Mouse (Mus musculus) hindbrain, embryonic 13.5 days (tissue): ENCODE data around the gene Fam110a. TPM values are rescaled to one million over a fixed set of nuclear protein-coding genes. Genes with fewer than 3 reads are reported as not detected.

Experiments
- ATAC-seq: fragments of 200-750 bp; cut with Nextera tagmentation; 2 replicates; pipeline ENCODE4 v1.8.0; 2017; ENCODE audit warnings: moderate TSS enrichment; ENCODE audit not compliant: low FRiP score
- H3K27ac ChIP-seq: fragments of 300-500 bp; sonication (generic); 2 replicates; pipeline ENCODE4 v1.5.1; 2015; ENCODE audit warnings: inconsistent platforms, mild to moderate bottlenecking, moderate library complexity
- H3K27me3 ChIP-seq: fragments of 300-500 bp; sonication (generic); 2 replicates; pipeline ENCODE4 v1.6.1; 2015; ENCODE audit warnings: mild to moderate bottlenecking, inconsistent platforms
- H3K36me3 ChIP-seq: fragments of 300-500 bp; sonication (generic); 2 replicates; pipeline ENCODE4 v1.6.1; 2015; ENCODE audit warnings: mild to moderate bottlenecking, inconsistent platforms
- H3K4me1 ChIP-seq: fragments of 300-500 bp; sonication (generic); replicated peaks from 2 replicates; pipeline ENCODE4 v1.6.1; 2015; ENCODE audit warnings: inconsistent platforms
- H3K4me2 ChIP-seq: fragments of 300-500 bp; sonication (generic); 2 replicates; pipeline ENCODE4 v1.6.1; 2015; ENCODE audit warnings: inconsistent platforms, mild to moderate bottlenecking, moderate library complexity
- H3K4me3 ChIP-seq: fragments of 300-500 bp; sonication (generic); 2 replicates; pipeline ENCODE4 v1.5.1; 2015; ENCODE audit warnings: mild to moderate bottlenecking, inconsistent platforms
- H3K9ac ChIP-seq: fragments of 300-500 bp; sonication (generic); 2 replicates; pipeline ENCODE4 v1.6.1; 2015; ENCODE audit warnings: mild to moderate bottlenecking, inconsistent platforms
- H3K9me3 ChIP-seq: fragments of 300-500 bp; sonication (generic); 2 replicates; pipeline ENCODE4 v1.6.1; 2016; ENCODE audit warnings: inconsistent platforms
- WGBS: fragments of 180-500 bp; shearing (Covaris S2); methylation state at CpG from one replicate; pipeline ENCODE4 v1.1.7; 2015; 5-methylcytosine and 5-hydroxymethylcytosine counted together
- polyA plus RNA-seq: library from polyadenylated mRNA; unstranded; fragments of >200 nt; fragmentation: Nextera tagmentation; extraction: Ambion mirVana; gene quantifications from 2 replicates; pipeline ENCODE4 v1.2.1, GENCODE M21; 2015

Fam110a gene
- polyA plus RNA-seq, 1 experiment from 2014 or later = 71.4 TPM

GRCm38 (mm10) chr2:151996229-151997189, 16.5 kb upstream of the Fam110a start, which contains the start of gene Slc52a3:
Gene Slc52a3, plus strand, starts transcription at chr2:151996511.
- Histone ChIP-seq H3K4me2 (no peak within 1 kb of the TSS), H3K27ac (no peak within 1 kb of the TSS), H3K9ac (no peak within 1 kb of the TSS), H3K27me3 (peaks cover 63% of the 10 kb centered on the region), H3K4me3 (no peak within 1 kb of the TSS), H3K9me3 (no peaks in the 10 kb centered on the region), H3K36me3 (no peaks in the 10 kb centered on the region), H3K4me1 (peaks cover 29% of the 10 kb centered on the region)
- no peak for ATAC-seq
- WGBS = 8% methylated on average over 35 of the region's 35 CpGs

- Histone ChIP-seq H3K36me3 (no peaks in the 10 kb centered on the region), H3K27ac (no peak overlapping the region), H3K4me1 (peaks cover 28% of the 10 kb centered on the region), H3K9me3 (no peaks in the 10 kb centered on the region), H3K9ac (no peak overlapping the region), H3K4me3 (no peak overlapping the region), H3K27me3 (peaks cover 54% of the 10 kb centered on the region), H3K4me2 (peak overlapping the region; percentile 50)
- ATAC-seq = no peak
- 7% methylated on average over 22 of the region's 22 CpGs for WGBS
Measured at GRCm38 (mm10) chr2:151994350-151995122, 14.5 kb upstream of the Fam110a start.

GRCm38 (mm10) chr2:151991446-151991845, 11.4 kb upstream of the Fam110a start:
- Histone ChIP-seq H3K27ac (peak overlapping the region; percentile 62), H3K9me3 (no peaks in the 10 kb centered on the region), H3K4me3 (no peak overlapping the region), H3K36me3 (no peaks in the 10 kb centered on the region), H3K4me1 (peaks cover 24% of the 10 kb centered on the region), H3K27me3 (peaks cover 24% of the 10 kb centered on the region), H3K9ac (no peak overlapping the region), H3K4me2 (no peak overlapping the region)
- ATAC-seq = peak; percentile 46; the same call in 1 of the 2 replicates
- WGBS = 23% methylated on average over 5 of the region's 5 CpGs

- no peaks in the 10 kb centered on the region for H3K9me3 ChIP-seq
- 21% methylated on average over 1 of the region's 1 CpGs for WGBS
- peak; percentile 62 for ATAC-seq
- H3K9ac ChIP-seq = no peak overlapping the region
- no peaks in the 10 kb centered on the region for H3K36me3 ChIP-seq
- H3K4me2 ChIP-seq = no peak overlapping the region
- no peak overlapping the region for H3K4me3 ChIP-seq
- H3K4me1 ChIP-seq = peaks cover 23% of the 10 kb centered on the region
- peaks cover 19% of the 10 kb centered on the region for H3K27me3 ChIP-seq
- peak overlapping the region; percentile 62 for H3K27ac ChIP-seq
Measured at GRCm38 (mm10) chr2:151990985-151991394, 11.0 kb upstream of the Fam110a start.

- Histone ChIP-seq H3K27me3 (0 out of 2 replicates have a peak, but pooled peaks cover 8% of the 10 kb centered on the region), H3K4me1 (peaks cover 18% of the 10 kb centered on the region), H3K9ac (no peak overlapping the region), H3K27ac (no peak overlapping the region), H3K36me3 (no peaks in the 10 kb centered on the region), H3K4me2 (no peak overlapping the region), H3K4me3 (no peak overlapping the region), H3K9me3 (no peaks in the 10 kb centered on the region)
- no peak for ATAC-seq
- WGBS = 70% methylated on average over 2 of the region's 2 CpGs
Measured at GRCm38 (mm10) chr2:151988978-151989377, 9.0 kb upstream of the Fam110a start.

- Histone ChIP-seq H3K4me1 (peaks cover 17% of the 10 kb centered on the region), H3K36me3 (no peaks in the 10 kb centered on the region), H3K27ac (no peak overlapping the region), H3K9ac (no peak overlapping the region), H3K9me3 (no peaks in the 10 kb centered on the region), H3K27me3 (no peaks in the 10 kb centered on the region), H3K4me2 (no peak overlapping the region), H3K4me3 (no peak overlapping the region)
- 91% methylated on average over 8 of the region's 8 CpGs for WGBS
- no peak for ATAC-seq
Measured at GRCm38 (mm10) chr2:151986958-151987357, 6.9 kb upstream of the Fam110a start.

- Histone ChIP-seq H3K9ac (no peak overlapping the region), H3K36me3 (no peaks in the 10 kb centered on the region), H3K4me2 (no peak overlapping the region), H3K4me3 (no peak overlapping the region), H3K27ac (no peak overlapping the region), H3K4me1 (peaks cover 5% of the 10 kb centered on the region), H3K27me3 (no peaks in the 10 kb centered on the region), H3K9me3 (no peaks in the 10 kb centered on the region)
- 68% methylated on average over 7 of the region's 7 CpGs for WGBS
- ATAC-seq = no peak
Measured at GRCm38 (mm10) chr2:151985426-151986172, 5.6 kb upstream of the Fam110a start.

GRCm38 (mm10) chr2:151984019-151984418, 4.0 kb upstream of the Fam110a start:
- no peaks in the 10 kb centered on the region for H3K36me3 ChIP-seq
- H3K4me3 ChIP-seq = no peak overlapping the region
- H3K27me3 ChIP-seq = no peaks in the 10 kb centered on the region
- H3K4me1 ChIP-seq = peaks cover 14% of the 10 kb centered on the region
- WGBS = 72% methylated on average over 9 of the region's 9 CpGs
- H3K9ac ChIP-seq = no peak overlapping the region
- no peak overlapping the region for H3K4me2 ChIP-seq
- no peak for ATAC-seq
- no peaks in the 10 kb centered on the region for H3K9me3 ChIP-seq
- no peak overlapping the region for H3K27ac ChIP-seq

GRCm38 (mm10) chr2:151982476-151982875, 2.5 kb upstream of the Fam110a start:
- Histone ChIP-seq H3K27ac (no peak overlapping the region), H3K27me3 (no peaks in the 10 kb centered on the region), H3K4me2 (no peak overlapping the region), H3K9me3 (no peaks in the 10 kb centered on the region), H3K9ac (no peak overlapping the region), H3K36me3 (no peaks in the 10 kb centered on the region), H3K4me3 (no peak overlapping the region), H3K4me1 (peaks cover 29% of the 10 kb centered on the region)
- no peak for ATAC-seq

GRCm38 (mm10) chr2:151981268-151981667, 1.2 kb upstream of the Fam110a start:
- 79% methylated on average over 6 of the region's 6 CpGs for WGBS
- H3K9me3 ChIP-seq = no peaks in the 10 kb centered on the region
- no peaks in the 10 kb centered on the region for H3K36me3 ChIP-seq
- H3K4me3 ChIP-seq = no peak overlapping the region
- no peak for ATAC-seq
- H3K4me1 ChIP-seq = peaks cover 39% of the 10 kb centered on the region
- no peak overlapping the region for H3K27ac ChIP-seq
- no peak overlapping the region for H3K4me2 ChIP-seq
- no peak overlapping the region for H3K9ac ChIP-seq
- H3K27me3 ChIP-seq = no peaks in the 10 kb centered on the region

- ATAC-seq = peak; percentile 55; the same call in 1 of the 2 replicates
- Histone ChIP-seq H3K27ac (peak overlapping the region; percentile 63), H3K9me3 (no peaks in the 10 kb centered on the region), H3K4me2 (peak overlapping the region; percentile 87), H3K4me1 (peaks cover 42% of the 10 kb centered on the region), H3K9ac (peak overlapping the region; percentile 87), H3K4me3 (peak overlapping the region; percentile 74), H3K36me3 (no peaks in the 10 kb centered on the region), H3K27me3 (no peaks in the 10 kb centered on the region)
- 37% methylated on average over 3 of the region's 3 CpGs for WGBS
Measured at GRCm38 (mm10) chr2:151980355-151980693, 305 bp upstream of the Fam110a start.

- peak overlapping the region; percentile 87; the same call in 1 of the 2 replicates for H3K9ac ChIP-seq
- 0 out of 2 replicates have a peak overlapping the region, but pooled peaks have one; percentile 74 for H3K4me3 ChIP-seq
Measured at GRCm38 (mm10) chr2:151978494-151978893, 1.5 kb downstream of the Fam110a start.

More at GRCm38 (mm10) chr2:151978494-151978893, 1.5 kb downstream of the Fam110a start:
- Histone ChIP-seq H3K27ac (no peak overlapping the region), H3K36me3 (no peaks in the 10 kb centered on the region), H3K9me3 (no peaks in the 10 kb centered on the region), H3K4me1 (peaks cover 53% of the 10 kb centered on the region), H3K4me2 (peak overlapping the region; percentile 87), H3K27me3 (0 out of 2 replicates have a peak, but pooled peaks cover 10% of the 10 kb centered on the region)
- 60% methylated on average over 6 of the region's 6 CpGs for WGBS
- no peak for ATAC-seq
